Mouse (Mus musculus): ENCODE data around the gene Clcn6. TPM values are rescaled to one million over a fixed set of nuclear protein-coding genes. Genes with fewer than 3 reads are reported as not detected.

Clcn6 gene
- total RNA-seq (2021): 10 to 100 TPM; 11.2 to 13.8 TPM
- long read RNA-seq, experiment 1, partial matches to known transcripts: 0 of 4 reads
- long read RNA-seq, experiment 1, other reads (novel, unspliced or antisense): 2 of 4 reads
- long read RNA-seq, experiment 2, partial matches to known transcripts: 0 of 2 reads
- long read RNA-seq, experiment 2, other reads (novel, unspliced or antisense): 2 of 2 reads

DNA sequence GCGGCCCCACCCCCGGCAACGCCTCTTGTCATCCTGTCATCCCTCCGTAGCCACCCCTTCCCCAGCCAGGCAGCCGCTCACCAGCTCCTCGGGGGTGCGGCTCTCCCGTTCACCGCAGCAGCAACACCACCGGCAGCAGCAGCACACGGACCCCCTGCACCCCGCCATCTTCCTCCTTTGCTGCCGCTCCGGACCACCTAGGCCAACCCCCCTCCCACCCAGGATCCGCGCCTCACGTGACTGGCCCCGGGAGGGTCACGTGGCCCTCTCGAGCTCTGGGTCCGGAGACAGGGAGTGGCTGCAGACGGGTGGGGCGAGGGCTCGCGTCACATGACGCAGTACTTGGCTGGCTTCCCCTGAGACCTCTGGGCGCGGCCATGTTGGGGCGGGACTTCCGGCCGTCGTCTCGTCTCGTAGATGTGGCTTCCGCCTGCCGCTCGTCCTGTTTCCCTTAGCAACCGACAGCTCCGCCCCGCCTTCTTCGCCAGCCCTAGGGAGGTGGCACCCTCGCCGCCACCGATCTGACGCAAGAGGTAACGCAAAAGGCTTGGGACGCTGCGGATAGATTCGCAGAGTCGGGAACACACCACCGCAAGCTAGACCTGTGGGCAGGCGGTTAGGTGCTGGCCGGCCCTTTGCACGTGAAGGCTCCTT is at the start of gene Clcn6, which contains the start of gene Mthfr:
Gene Clcn6 (minus strand): TSS at position 222 of the 654 bp plus-strand sequence.
Gene Mthfr (plus strand): TSS at position 478 of the 654 bp plus-strand sequence.
- peak; percentile 99 for DNase-seq (ENCODE audit: low spot score in 2 of 2)

DNA sequence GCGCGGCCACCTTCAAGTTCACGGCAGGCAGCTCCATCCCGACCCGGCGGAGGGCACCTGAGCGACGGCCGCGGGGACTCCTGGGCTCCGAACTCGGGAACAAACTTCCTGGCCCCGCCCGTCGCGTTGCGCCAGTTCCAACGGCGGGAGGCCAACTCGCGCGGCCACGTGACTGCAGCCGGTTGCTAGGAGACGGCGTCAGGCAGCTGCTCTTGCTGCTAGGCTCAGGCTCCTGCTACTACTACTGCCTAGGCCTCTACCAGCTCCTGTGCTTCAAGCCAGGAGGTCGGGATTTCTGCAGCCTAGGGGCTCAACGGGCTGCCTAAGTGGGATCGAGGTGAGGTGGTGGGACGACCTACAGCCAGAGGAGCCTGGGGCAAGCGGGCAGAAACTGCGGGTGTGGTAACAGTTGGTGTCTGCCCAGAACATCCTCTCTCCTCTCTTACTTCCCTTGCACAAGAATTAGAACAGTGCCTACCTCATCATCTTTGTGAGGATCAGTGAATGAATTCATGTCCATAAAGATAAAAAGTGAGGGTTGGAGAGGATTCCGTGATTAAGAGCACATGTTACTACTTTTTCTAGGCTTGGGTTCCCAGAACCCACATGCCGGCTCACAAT is 49.4 kb upstream of the Clcn6 start, which contains the start of gene Agtrap:
Gene Agtrap (minus strand): TSS at position 125 of the 621 bp plus-strand sequence.
- DNase-seq (ENCODE audit: low spot score in 2 of 2): peak; percentile 92 to 94

DNA sequence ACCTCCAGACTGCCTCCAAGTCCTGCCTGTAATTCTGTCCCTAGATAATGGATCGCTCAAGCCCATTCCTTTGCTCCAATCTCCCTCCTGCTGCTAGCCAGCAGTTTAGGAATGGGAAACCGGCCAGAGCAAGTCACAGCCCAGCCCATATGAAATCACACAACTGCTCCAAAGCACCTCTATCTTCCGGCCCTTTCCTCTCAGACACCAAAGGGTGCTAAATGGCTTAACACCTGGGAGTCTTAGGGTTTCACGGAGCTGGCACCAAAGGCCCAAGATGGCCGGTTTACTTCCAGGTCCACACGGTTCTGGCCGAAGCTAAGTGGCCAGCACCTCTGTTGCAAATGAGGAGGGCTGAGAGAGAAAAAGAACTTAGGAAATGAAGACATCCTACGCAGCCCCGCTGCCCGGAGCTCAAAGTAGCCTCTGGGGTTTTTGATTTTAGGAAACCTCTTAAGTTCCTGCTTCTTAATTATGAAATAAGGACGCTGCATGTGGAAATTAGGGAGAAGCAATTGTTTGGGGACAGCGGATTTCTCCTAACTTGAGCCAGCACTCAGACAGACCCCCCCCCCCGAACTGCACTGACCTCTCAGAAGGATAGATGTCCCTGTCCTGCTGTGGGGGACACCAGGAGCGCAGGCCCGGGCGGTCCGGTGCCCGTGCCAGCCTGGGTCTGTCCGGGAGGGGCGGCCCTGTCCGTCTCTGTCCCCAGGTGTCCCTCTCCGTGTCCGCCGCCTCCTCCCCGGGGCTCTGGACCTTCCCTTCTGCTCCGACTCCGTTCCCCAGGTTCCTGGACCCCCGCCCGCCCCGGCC is 48.7 kb upstream of the Clcn6 start:
- DNase-seq (ENCODE audit: low spot score in 2 of 2): peak in 1 of 2 experiments; percentile 44

DNA sequence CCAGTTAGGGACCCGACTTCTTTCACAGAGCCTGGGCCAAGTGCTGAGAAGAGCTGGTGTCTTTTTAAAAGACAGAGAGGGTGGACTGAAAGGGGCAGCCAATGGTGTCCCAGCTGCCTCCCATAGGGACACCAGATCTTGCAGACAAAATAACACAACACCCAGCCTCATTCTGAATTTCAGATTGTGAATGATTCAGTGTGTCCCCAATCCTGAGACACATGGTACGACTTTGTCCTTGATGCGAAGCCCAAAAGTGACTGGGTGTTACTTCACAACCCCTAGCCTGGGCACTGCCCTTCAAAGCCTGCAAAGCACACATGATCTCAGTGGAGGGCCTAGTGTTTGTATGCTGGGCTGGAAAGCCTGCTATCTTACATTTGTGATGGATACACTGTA is 47.3 kb upstream of the Clcn6 start:
- DNase-seq (ENCODE audit: low spot score in 2 of 2): no peak

DNA sequence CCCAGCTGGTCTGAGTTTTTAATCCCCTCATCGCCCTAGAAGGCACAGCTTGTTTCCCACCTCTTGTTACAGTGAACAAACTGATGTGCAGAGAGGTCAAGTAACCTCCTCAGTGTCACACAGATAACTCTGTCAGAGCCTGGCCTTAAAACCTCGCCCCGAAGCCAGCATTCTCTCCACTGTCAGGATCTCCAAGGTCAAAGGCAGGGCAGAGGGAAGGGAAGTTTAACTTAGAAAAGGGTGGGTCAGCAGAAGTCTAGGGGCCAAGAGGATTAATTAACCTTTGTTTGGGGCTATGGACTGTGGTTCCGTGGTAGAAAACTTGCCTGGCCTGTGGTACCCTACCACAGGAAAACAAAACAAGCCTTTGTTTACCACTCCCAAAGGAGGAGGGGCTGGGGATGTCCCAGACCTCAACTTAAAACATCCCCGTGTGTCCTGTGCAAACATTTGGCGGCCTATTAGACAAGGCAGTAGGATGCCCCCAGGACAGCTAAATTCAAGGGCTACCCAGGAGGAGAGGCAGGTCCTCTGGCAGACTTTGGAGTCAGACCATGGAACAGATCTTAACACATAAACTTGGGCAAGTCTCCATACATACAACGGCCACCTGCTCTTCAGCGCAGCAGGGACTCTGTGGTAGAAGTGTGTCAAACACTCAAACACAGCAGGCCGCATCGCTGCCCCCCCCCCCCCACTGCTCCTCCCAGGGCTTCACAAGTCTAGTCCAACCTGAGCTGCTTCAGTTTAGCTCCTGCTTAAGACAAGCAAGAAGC is 46.7 kb upstream of the Clcn6 start:
- no peak for DNase-seq (ENCODE audit: low spot score in 2 of 2)

DNA sequence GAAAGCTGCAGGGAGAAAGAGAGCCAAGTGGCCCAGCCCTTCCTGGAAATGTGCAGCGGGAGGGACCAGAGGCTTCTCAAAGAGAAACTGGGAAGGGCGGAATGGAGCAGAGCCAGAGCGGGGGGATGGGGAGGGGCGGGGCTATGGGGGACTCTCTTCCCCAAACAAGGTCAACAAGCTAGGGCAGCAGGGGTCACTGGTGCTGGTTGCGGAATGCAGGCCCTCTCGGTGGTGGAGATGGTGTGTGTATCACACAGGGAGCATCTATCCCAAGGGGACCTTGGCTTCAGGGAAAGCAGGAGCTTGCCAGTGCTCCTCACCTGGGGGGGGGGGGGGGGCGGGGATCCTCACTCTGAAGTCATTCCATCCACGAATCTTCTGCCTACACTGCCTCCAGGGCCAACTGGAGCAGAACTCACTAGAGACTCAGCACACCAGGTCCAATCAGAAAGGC is 45.7 kb upstream of the Clcn6 start:
- DNase-seq (ENCODE audit: low spot score in 2 of 2): no peak

DNA sequence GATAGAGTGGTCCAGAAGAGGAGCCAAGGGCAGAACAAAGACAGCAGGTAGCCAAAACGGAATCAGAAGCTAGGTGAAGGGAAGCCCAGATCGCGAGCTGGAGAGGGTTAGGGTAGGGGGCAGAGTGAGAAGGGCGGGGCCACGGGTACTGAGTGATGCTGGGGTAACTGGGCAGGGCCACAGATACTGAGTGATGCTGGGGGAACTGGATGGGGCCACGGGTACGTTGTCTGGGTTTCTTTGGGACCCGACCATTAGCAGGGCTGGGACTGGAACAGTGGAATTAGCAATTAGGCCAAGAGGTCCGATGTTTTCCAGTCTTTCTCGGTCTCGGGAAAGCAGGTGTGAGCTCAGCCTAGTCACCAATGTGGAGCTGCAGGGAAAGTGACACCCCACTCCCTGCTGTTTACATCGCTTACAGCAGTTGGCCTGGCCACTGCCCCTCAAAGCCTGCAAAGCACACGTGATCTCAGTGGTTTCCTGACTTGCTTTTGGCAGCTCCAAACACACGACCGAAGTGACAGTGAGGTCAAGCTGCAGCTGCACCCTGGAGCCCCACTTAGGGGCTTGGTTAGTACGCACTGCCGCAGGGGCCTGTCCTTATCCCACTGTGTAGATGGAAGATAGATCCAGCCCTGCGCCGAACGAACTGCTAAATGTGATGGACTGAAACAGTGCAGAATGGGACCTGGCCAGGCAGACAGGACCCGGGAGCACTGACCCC is 44.7 kb upstream of the Clcn6 start:
- DNase-seq (ENCODE audit: low spot score in 2 of 2): no peak

DNA sequence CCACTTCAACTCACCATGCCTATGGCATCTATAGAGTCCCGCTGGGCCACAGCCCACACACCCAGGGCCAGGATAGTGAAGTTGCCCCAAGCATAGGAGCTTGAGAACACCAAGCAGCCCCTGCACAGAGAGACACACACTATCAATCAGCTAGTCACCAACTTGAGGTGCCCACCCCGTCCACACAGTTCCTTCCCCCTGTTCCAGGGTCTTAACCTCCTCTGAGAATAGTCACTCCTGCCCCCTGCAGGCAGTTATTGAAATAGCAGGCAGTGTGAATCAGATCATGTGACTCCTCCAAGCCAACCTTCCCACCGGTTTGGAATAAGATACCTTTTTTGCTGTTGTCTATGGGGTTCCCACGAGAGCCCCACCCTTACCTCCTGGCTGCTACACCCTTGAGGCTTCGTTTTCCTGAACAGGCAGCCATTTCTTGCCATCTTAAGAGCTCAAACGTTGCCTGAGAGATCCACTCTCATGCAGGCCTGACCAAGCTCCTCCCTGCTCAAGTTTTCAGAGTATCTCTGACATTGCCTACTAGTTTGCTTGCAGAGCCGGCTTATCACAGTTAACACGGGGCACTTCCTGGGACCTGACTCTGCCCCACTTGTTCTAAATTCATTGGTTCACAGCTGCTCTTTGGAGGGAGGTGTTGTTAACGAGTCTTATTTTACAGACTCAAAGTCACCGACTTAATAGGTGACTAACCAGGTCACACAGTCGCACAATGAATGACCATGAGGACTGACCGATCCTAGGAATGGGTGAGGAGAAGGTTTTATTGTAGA is 43.8 kb upstream of the Clcn6 start:
- peak; percentile 37 to 57 for DNase-seq (ENCODE audit: low spot score in 2 of 2)

DNA sequence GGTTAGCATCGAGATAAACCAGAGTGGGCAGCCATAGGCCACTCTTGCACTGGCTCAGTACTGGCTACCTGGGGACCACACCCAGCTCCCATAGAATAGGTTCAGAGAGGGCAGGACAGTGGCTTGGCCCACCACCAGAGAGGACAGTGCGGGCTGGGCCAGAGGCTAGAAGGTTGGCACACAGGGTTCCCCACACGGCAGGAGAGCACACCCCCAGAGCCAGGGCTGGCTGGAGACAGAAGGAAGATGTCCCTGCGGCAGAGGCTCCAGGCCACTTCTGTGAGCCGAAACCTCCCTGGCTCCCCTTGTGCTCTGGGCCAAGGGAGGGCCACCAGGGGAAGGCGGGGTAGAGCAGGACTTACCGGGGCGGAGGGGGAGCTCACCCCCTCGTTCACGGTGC is 42.6 kb upstream of the Clcn6 start:
- DNase-seq (ENCODE audit: low spot score in 2 of 2): no peak

DNA sequence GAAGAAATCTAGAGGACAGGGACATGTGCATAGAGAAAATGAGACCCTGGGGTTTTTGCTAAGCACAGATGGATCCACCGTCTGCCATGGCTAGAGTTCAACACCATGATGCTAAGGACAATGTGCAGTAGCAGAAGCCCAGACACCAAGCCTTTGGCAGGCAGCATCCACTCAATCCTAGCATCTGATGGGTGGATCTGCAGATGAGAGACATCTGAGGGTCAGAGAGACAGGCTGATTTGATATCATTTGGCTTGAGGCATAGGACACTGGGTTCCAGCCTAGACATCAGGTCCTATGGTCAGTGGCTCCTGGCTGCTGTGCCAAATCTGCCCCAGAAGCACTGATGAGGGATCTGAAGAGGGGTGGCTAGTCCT is 42.0 kb upstream of the Clcn6 start:
- DNase-seq (ENCODE audit: low spot score in 2 of 2): no peak

DNA sequence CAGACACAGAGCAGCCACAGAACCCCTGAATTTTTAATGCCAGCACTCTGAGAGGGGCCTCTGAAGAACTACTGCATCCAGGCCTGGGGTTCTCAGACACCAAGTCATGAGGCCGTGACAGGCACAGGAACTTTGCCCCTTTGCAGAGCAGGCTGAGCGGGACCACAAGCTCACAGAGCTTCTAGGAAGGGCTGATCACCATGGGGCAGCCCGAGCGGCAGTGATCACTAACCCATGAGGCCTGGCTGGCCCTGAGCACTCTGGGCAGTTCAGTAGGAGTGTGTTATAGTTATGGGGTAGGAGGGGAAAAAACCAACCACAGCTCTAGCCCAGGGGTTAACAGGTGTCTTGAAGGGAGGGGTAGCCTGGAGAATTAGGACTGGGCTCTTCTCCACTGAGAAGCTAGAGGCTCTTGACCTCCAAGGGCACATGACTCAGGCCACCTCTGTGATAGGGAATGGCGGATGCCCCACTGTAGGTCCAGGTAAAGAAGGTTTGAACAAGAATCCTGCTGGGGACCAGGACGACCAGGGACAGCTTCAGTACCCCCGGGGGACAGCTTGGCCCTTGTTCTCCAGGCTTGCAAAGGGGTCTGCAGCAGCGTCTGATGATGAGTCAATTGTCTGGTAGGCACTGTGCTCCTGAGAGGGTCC is 41.4 kb upstream of the Clcn6 start:
- DNase-seq (ENCODE audit: low spot score in 2 of 2): no peak

DNA sequence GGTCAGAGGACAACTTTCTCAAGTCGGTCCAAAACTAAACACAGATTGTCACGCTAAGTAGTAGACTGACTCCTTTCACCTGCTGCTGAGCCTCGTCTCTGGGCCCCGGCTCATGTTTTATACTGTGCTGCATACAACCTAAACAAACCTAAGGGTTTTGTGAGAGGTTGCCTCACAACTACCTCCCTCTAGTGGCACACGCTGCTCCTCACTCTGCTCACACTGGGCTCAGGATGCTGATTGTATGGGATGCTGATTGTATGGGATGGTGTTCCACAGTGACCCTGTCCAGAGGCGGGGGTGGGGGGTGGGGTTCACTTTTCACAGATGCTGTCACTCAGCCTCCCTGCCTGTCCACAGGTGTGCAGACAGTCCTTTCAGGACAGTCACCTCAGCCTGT is 40.6 kb upstream of the Clcn6 start:
- no peak for DNase-seq (ENCODE audit: low spot score in 2 of 2)

DNA sequence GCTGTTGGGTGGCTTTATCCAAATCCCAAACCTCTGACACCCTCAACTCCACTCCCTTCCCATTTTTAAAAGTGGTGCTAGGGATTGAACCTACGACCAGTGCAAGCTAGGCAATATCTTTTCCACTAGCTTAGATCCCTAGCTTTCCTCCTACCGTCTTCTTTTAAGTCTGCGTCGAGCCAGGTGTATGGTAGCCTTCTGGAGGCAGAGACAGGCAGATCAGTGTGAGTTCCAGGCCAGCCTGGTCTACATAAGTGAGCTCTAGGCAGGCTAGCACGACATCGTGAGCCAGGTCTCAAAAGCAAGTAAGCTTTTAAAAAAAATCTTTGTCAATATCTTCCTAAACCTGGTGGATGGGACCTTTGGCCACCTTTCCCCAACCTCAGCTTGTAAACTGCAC is 37.3 kb upstream of the Clcn6 start:
- no peak for DNase-seq (ENCODE audit: low spot score in 2 of 2)

DNA sequence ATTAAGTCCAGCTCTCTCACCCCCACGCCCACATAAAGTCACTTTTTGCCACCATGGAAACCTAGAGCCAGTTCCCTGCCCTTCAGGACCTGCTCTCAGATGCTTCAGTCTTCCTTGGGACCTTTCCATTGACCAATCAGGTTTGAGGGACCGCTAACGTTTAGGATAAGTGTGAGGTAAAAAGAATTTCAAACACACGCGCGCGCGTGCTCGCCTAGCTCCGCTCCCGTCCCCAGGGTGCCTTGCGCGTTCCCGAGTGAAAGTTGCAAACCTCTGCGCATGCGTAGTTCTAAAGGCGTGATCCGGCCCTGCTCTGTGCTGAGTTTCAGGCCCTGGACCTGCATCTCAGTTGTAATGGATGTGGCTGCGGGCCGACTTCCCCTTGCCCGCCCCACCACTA is 36.6 kb upstream of the Clcn6 start:
- peak; percentile 64 to 69 for DNase-seq (ENCODE audit: low spot score in 2 of 2)

DNA sequence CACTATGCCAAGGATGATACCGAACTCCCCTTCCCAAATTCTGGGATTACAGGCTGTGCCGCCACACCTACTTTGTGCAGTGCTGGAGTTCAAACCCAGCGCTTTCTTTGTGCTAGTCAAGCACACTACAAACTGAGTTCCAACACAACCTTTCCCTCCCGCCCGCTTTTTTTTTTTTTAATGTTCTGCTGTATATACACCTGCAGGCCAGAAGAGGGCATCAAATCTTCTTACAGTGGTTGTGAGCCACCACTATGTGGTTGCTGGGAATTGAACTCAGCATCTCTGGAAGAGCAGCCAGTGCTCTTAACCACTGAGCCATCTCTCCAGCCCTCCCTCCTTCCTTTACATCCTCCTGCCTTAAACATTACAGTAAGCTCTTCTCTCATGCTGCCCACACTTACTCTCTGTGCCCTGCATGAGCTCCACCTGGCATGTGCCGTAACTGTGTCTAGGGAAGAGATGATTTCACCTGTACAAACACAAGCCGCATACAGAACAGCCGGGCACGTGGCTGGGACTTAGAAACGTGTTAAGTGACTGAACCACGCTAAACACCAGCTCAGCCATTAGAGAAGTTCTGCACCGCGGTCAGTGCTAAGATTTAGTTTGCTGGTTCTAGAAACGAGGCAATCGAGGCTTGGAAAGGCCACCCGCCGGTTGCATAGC is 36.0 kb upstream of the Clcn6 start:
- no peak for DNase-seq (ENCODE audit: low spot score in 2 of 2)

DNA sequence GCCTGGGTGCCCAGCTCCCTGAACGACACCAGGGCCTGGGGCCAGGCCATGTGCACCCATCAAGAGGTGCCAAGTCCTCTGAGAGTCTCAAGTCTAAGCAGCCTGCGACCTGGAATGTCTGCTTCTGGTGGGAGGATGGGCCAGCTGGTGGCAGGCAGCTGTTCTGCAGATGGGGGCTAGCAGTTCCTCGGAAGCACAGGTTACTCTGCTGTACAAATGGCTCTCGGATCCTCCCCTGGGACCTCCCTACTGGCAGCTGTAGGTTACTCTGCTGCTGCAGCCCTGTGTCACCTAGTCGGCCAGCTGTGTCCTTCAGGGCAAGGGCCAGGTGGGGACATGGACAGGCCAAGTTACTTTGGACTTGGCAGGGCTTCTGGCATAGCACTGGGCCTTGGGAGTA is 32.9 kb upstream of the Clcn6 start:
- no peak for DNase-seq (ENCODE audit: low spot score in 2 of 2)

DNA sequence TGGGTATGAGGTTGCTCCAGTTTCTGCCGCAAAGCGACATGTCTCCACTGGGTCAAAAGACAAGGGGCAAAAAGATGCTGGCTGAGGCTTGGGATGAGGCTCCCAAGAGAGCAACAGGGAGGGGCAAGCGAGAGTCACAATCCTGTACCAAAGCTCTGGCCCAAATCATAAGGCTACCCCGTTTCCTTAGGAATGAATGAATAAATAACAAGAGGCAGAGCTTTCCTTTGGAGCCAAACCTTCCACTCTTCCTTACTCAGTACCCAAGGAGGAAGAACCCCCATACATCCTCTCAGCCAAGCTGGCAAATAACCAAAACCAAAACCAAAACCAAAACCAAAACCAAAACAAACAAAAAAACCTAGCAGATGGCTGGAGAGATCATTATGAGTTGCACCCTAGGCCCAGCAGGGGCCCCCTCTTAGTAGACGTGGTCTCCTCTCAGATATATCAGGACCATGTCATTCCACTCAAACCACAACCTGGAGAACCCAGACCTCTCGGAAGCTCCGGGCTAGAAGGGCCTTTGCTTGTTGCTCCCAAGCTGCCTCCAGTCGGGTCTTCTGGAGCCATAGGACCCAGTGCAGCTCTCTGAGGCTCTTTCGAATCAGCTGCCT is 31.1 kb upstream of the Clcn6 start:
- no peak for DNase-seq (ENCODE audit: low spot score in 2 of 2)

DNA sequence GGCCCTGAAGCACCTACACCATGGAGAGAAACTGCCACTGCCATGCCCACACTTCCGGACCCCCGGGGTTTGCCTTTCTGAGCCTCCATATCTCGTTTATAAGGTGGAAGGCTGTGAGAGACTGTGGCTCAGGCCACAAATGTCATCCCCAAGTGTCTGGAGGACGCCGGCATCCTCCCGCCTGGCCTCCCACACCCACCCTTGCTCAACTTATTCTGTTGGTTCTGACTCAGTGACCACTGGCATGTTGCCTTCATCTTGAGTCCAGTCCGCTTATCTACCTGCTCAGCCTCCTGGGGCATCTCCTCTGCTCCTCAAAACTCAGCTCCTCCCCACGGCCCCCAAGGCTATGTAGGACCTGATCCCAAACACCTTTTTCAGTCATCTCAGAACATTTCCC is 28.7 kb upstream of the Clcn6 start:
- no peak for DNase-seq (ENCODE audit: low spot score in 2 of 2)
